Mouse (Mus musculus): Measurements from ENCODE around the gene Map3k13.

DNA sequence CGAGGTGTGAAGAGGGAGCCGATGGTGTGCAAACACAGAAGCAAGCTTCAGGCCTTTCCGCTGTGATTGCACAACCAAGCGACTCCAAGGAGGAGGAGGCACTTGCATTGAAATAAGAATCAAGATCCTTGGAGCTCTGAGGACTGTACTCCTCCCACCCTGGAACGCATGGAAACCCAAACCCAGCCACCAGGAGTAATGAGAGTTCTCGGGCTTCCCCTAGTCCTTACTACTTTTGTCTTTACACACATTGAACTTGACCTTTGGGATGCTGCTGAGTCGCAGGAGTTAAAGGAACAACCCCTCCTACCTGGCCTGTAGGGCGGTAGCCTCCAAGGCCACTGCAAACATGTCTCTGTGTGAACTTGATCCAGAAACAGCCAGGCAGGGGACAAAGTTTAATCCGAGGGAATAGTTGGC, 31.5 kb downstream of the Map3k13 start:
- TF ChIP-seq CTCF (IDR thresholded peaks at IDR 0.05; ENCODE audit: low read depth) (peak; percentile 6; the same call in 1 of the 2 replicates), EP300 (optimal IDR thresholded peaks at IDR 0.05) (no peak)
